Mouse (Mus musculus): ENCODE measurements at regions not wholly inside any gene's neighbourhood (a gene's known extent, or its start where the extent isn't known, plus 50 kb on each side); places are given as distances from the start of the nearest gene placed in this dataset.

GRCm38 (mm10) chr9:59129252-59129651 is 93.0 kb upstream of the Neo1 start:
- ATAC-seq (ENCODE audit: low FRiP score, low TSS enrichment) = no peak
- H3K27ac ChIP-seq (ENCODE audit: low read length) = no peak overlapping the region
- 87% methylated on average over 1 of the region's 1 CpGs for WGBS

GRCm38 (mm10) chr9:59128023-59128422 is 91.8 kb upstream of the Neo1 start:
- ATAC-seq (ENCODE audit: low FRiP score, low TSS enrichment) = no peak
- H3K4me3 ChIP-seq (ENCODE audit: low read length) = no peak overlapping the region
- WGBS = 68% methylated on average over 2 of the region's 2 CpGs

More at GRCm38 (mm10) chr9:59129252-59129651, 93.0 kb upstream of the Neo1 start:
- Histone ChIP-seq H3K9me3 (ENCODE audit: low read length) (no peaks in the 10 kb centered on the region), H3K4me1 (ENCODE audit: insufficient read depth, low read length) (peaks cover 10% of the 10 kb centered on the region), H3K27me3 (ENCODE audit: insufficient read depth, low read length) (no peaks in the 10 kb centered on the region), H3K36me3 (ENCODE audit: insufficient read depth, low read length) (no peaks in the 10 kb centered on the region), H3K4me2 (replicated peaks; ENCODE audit: low read depth, low read length) (no peak overlapping the region), H3K9ac (replicated peaks; ENCODE audit: low read length) (no peak overlapping the region), H3K4me3 (ENCODE audit: low read length) (no peak overlapping the region)

GRCm38 (mm10) chr9:59125886-59126285 is 89.6 kb upstream of the Neo1 start:
- H3K4me1 ChIP-seq (ENCODE audit: insufficient read depth, low read length) = no peaks in the 10 kb centered on the region
- H3K27ac ChIP-seq (ENCODE audit: low read length) = no peak overlapping the region
- no peak overlapping the region for H3K9ac ChIP-seq (replicated peaks; ENCODE audit: low read length)
- no peaks in the 10 kb centered on the region for H3K36me3 ChIP-seq (ENCODE audit: insufficient read depth, low read length)
- 75% methylated on average over 6 of the region's 6 CpGs for WGBS
- no peaks in the 10 kb centered on the region for H3K9me3 ChIP-seq (ENCODE audit: low read length)
- no peak for ATAC-seq (ENCODE audit: low FRiP score, low TSS enrichment)
- no peak overlapping the region for H3K4me2 ChIP-seq (replicated peaks; ENCODE audit: low read depth, low read length)
- no peaks in the 10 kb centered on the region for H3K27me3 ChIP-seq (ENCODE audit: insufficient read depth, low read length)
- no peak overlapping the region for H3K4me3 ChIP-seq (ENCODE audit: low read length)

More at GRCm38 (mm10) chr9:59128023-59128422, 91.8 kb upstream of the Neo1 start:
- no peaks in the 10 kb centered on the region for H3K4me1 ChIP-seq (ENCODE audit: insufficient read depth, low read length)
- H3K4me2 ChIP-seq (replicated peaks; ENCODE audit: low read depth, low read length) = no peak overlapping the region
- H3K27me3 ChIP-seq (ENCODE audit: insufficient read depth, low read length) = no peaks in the 10 kb centered on the region
- H3K9ac ChIP-seq (replicated peaks; ENCODE audit: low read length) = no peak overlapping the region
- no peaks in the 10 kb centered on the region for H3K9me3 ChIP-seq (ENCODE audit: low read length)
- H3K36me3 ChIP-seq (ENCODE audit: insufficient read depth, low read length) = no peaks in the 10 kb centered on the region
- no peak overlapping the region for H3K27ac ChIP-seq (ENCODE audit: low read length)

GRCm38 (mm10) chr9:59116561-59116960 is 80.3 kb upstream of the Neo1 start:
- Histone ChIP-seq H3K4me2 (replicated peaks; ENCODE audit: low read depth, low read length) (no peak overlapping the region), H3K4me1 (ENCODE audit: insufficient read depth, low read length) (no peaks in the 10 kb centered on the region), H3K27ac (ENCODE audit: low read length) (no peak overlapping the region), H3K9me3 (ENCODE audit: low read length) (no peaks in the 10 kb centered on the region), H3K9ac (replicated peaks; ENCODE audit: low read length) (no peak overlapping the region), H3K27me3 (ENCODE audit: insufficient read depth, low read length) (no peaks in the 10 kb centered on the region), H3K4me3 (ENCODE audit: low read length) (no peak overlapping the region), H3K36me3 (ENCODE audit: insufficient read depth, low read length) (no peaks in the 10 kb centered on the region)
- 54% methylated on average over 2 of the region's 2 CpGs for WGBS
- no peak for ATAC-seq (ENCODE audit: low FRiP score, low TSS enrichment)

- WGBS = 63% methylated on average over 4 of the region's 4 CpGs
- H3K9ac ChIP-seq (replicated peaks; ENCODE audit: low read length) = no peak overlapping the region
- H3K4me1 ChIP-seq (ENCODE audit: insufficient read depth, low read length) = no peaks in the 10 kb centered on the region
- H3K4me3 ChIP-seq (ENCODE audit: low read length) = no peak overlapping the region
- no peaks in the 10 kb centered on the region for H3K27me3 ChIP-seq (ENCODE audit: insufficient read depth, low read length)
- no peaks in the 10 kb centered on the region for H3K36me3 ChIP-seq (ENCODE audit: insufficient read depth, low read length)
- no peak for ATAC-seq (ENCODE audit: low FRiP score, low TSS enrichment)
- H3K27ac ChIP-seq (ENCODE audit: low read length) = no peak overlapping the region
- no peak overlapping the region for H3K4me2 ChIP-seq (replicated peaks; ENCODE audit: low read depth, low read length)
- no peaks in the 10 kb centered on the region for H3K9me3 ChIP-seq (ENCODE audit: low read length)
Observed at GRCm38 (mm10) chr9:59113859-59114258, 77.6 kb upstream of the Neo1 start.

DNA sequence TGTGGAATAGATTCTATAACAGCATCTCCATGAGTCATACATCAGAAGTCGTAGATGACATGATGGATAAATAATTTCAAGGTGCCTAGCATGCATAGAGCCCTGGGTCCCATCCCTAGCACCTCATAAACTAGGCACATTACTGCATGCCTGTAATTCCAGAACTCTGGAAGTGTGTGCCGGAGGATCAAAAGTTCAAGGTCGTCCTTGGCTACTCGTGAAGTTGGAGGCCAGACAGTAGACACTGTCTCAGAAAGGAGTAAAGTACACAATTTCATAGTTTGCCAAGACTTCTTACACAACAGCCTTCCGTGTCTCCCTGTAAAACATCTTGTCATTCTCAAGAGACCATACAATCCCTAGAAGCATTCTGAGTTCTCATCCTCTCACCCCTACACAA is 63.5 kb upstream of the Neo1 start:
- no peak overlapping the region for H3K4me3 ChIP-seq (ENCODE audit: low read length)
- ATAC-seq (ENCODE audit: low FRiP score, low TSS enrichment) = no peak
- no peak overlapping the region for H3K4me2 ChIP-seq (replicated peaks; ENCODE audit: low read depth, low read length)
- H3K27me3 ChIP-seq (ENCODE audit: insufficient read depth, low read length) = no peaks in the 10 kb centered on the region
- H3K4me1 ChIP-seq (ENCODE audit: insufficient read depth, low read length) = no peaks in the 10 kb centered on the region
- no peak overlapping the region for H3K27ac ChIP-seq (ENCODE audit: low read length)
- WGBS = 71% methylated on average over 5 of the region's 5 CpGs
- H3K36me3 ChIP-seq (ENCODE audit: insufficient read depth, low read length) = no peaks in the 10 kb centered on the region
- H3K9ac ChIP-seq (replicated peaks; ENCODE audit: low read length) = no peak overlapping the region
- no peaks in the 10 kb centered on the region for H3K9me3 ChIP-seq (ENCODE audit: low read length)

DNA sequence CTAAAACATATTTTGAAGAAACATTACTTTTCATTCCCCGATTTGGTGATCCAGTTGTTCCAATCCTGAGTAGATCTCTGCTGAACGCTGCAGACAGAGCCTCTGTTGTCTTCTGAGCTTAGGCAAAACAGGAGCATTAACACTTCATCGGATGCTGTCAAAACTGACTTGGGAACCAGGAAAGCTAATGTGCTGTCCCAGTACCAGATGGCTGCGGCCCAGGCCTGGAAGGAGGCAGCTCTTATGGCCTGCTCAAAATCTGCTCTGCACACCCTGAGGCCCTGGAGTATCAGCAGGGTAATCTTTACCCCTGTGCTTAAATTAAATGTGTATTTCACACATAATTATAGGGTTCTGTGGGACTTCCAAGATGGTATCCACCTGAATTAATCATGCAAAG is 61.3 kb upstream of the Neo1 start:
- Histone ChIP-seq H3K4me2 (replicated peaks; ENCODE audit: low read depth, low read length) (no peak overlapping the region), H3K27ac (ENCODE audit: low read length) (no peak overlapping the region), H3K9ac (replicated peaks; ENCODE audit: low read length) (no peak overlapping the region), H3K27me3 (ENCODE audit: insufficient read depth, low read length) (no peaks in the 10 kb centered on the region), H3K36me3 (ENCODE audit: insufficient read depth, low read length) (no peaks in the 10 kb centered on the region), H3K4me3 (ENCODE audit: low read length) (no peak overlapping the region), H3K9me3 (ENCODE audit: low read length) (no peaks in the 10 kb centered on the region), H3K4me1 (ENCODE audit: insufficient read depth, low read length) (no peaks in the 10 kb centered on the region)
- ATAC-seq (ENCODE audit: low FRiP score, low TSS enrichment) = no peak
- 69% methylated on average over 4 of the region's 4 CpGs for WGBS

- Histone ChIP-seq H3K9me3 (ENCODE audit: low read length) (no peaks in the 10 kb centered on the region), H3K27ac (ENCODE audit: low read length) (no peak overlapping the region), H3K4me2 (replicated peaks; ENCODE audit: low read depth, low read length) (no peak overlapping the region), H3K27me3 (ENCODE audit: insufficient read depth, low read length) (no peaks in the 10 kb centered on the region), H3K4me3 (ENCODE audit: low read length) (no peak overlapping the region), H3K36me3 (ENCODE audit: insufficient read depth, low read length) (no peaks in the 10 kb centered on the region), H3K4me1 (ENCODE audit: insufficient read depth, low read length) (no peaks in the 10 kb centered on the region), H3K9ac (replicated peaks; ENCODE audit: low read length) (no peak overlapping the region)
- WGBS = 66% methylated on average over 12 of the region's 12 CpGs
- ATAC-seq (ENCODE audit: low FRiP score, low TSS enrichment) = no peak
Observed at GRCm38 (mm10) chr9:59096551-59097268, 60.5 kb upstream of the Neo1 start.

DNA sequence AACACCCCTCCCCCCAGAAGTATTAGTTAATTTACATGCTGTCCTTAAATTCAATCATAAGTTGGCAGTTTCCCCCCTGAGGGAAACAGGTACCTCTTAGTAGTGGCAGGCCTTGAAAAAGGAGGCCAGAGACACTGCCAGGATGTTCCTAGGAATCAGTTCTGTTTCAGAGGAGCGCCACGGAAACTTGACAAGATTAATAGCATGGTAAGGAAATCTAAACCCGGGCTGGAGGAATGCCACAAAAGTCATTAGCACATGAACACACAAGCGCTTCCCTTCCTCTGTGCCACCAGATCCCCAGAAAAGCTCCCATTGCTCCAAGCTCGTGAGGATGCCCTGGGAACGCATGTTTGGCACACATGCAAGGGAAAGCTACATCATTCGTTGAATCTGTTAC is 59.4 kb upstream of the Neo1 start:
- no peaks in the 10 kb centered on the region for H3K4me1 ChIP-seq (ENCODE audit: insufficient read depth, low read length)
- ATAC-seq (ENCODE audit: low FRiP score, low TSS enrichment) = no peak
- H3K4me3 ChIP-seq (ENCODE audit: low read length) = no peak overlapping the region
- whole genome bisulfite sequencing = 46% methylated on average over 7 of the region's 7 CpGs
- no peak overlapping the region for H3K9ac ChIP-seq (replicated peaks; ENCODE audit: low read length)
- no peak overlapping the region for H3K4me2 ChIP-seq (replicated peaks; ENCODE audit: low read depth, low read length)
- no peak overlapping the region for H3K27ac ChIP-seq (ENCODE audit: low read length)
- no peaks in the 10 kb centered on the region for H3K36me3 ChIP-seq (ENCODE audit: insufficient read depth, low read length)
- no peaks in the 10 kb centered on the region for H3K27me3 ChIP-seq (ENCODE audit: insufficient read depth, low read length)
- H3K9me3 ChIP-seq (ENCODE audit: low read length) = no peaks in the 10 kb centered on the region

GRCm38 (mm10) chr9:59094106-59094505 is 57.9 kb upstream of the Neo1 start:
- Histone ChIP-seq H3K9ac (replicated peaks; ENCODE audit: low read length) (no peak overlapping the region), H3K27ac (ENCODE audit: low read length) (no peak overlapping the region), H3K9me3 (ENCODE audit: low read length) (no peaks in the 10 kb centered on the region), H3K27me3 (ENCODE audit: insufficient read depth, low read length) (no peaks in the 10 kb centered on the region), H3K36me3 (ENCODE audit: insufficient read depth, low read length) (no peaks in the 10 kb centered on the region), H3K4me1 (ENCODE audit: insufficient read depth, low read length) (no peaks in the 10 kb centered on the region), H3K4me2 (replicated peaks; ENCODE audit: low read depth, low read length) (no peak overlapping the region), H3K4me3 (ENCODE audit: low read length) (no peak overlapping the region)
- ATAC-seq (ENCODE audit: low FRiP score, low TSS enrichment) = no peak
- 79% methylated on average over 4 of the region's 4 CpGs for WGBS
